Mouse (Mus musculus) large intestine, adult 2 months (tissue): ENCODE results near the gene Zfp609. TPM values are rescaled to one million over a fixed set of nuclear protein-coding genes. Genes with fewer than 3 reads are reported as not detected.
"Not testable (repeated sequence)": the region's sequence is repeated elsewhere in the genome, so short reads cannot be mapped to it uniquely, and the experiment has no call there.

Source experiments
- DNase-seq: peaks from one replicate; pipeline ENCODE4 v3.0.0-alpha.2; 2012; ENCODE audit warnings: low read depth, low spot score
- WGBS: fragments of 180-500 bp; shearing (Covaris S2); methylation state at CpG from one replicate; pipeline ENCODE4 v1.1.7; 2018; 5-methylcytosine and 5-hydroxymethylcytosine counted together
- polyA plus RNA-seq: library from polyadenylated mRNA; depleted of rRNA; stranded (reverse); fragments of >200 nt; gene quantifications from 2 replicates; pipeline ENCODE4 v1.2.3, GENCODE M21; 2012; rRNA removed

Gene Zfp609
- polyA plus RNA-seq, 1 experiment, result 4.6 TPM

- 89% methylated on average over 1 of the region's 1 CpGs for WGBS
- DNase-seq, result not testable (repeated sequence)
Measured at GRCm38 (mm10) chr9:65651957-65652356, 175.4 kb downstream of the Zfp609 start.

GRCm38 (mm10) chr9:65649997-65650396 lies 177.4 kb downstream of the Zfp609 start:
- no peak for DNase-seq

GRCm38 (mm10) chr9:65648730-65649129 lies 178.6 kb downstream of the Zfp609 start:
- 86% methylated on average over 13 of the region's 13 CpGs for WGBS
- no peak for DNase-seq

More at GRCm38 (mm10) chr9:65649997-65650396, 177.4 kb downstream of the Zfp609 start:
- 50% methylated on average over 1 of the region's 1 CpGs for WGBS

GRCm38 (mm10) chr9:65646782-65647181 lies 180.6 kb downstream of the Zfp609 start:
- no peak for DNase-seq
- 75% methylated on average over 2 of the region's 2 CpGs for WGBS

GRCm38 (mm10) chr9:65645984-65646383 lies 181.4 kb downstream of the Zfp609 start:
- no peak for DNase-seq
- 53% methylated on average over 3 of the region's 3 CpGs for WGBS

- 85% methylated on average over 4 of the region's 4 CpGs for WGBS
- DNase-seq, result no peak
Measured at GRCm38 (mm10) chr9:65644960-65645359, 182.4 kb downstream of the Zfp609 start.

- DNase-seq, result no peak
Measured at GRCm38 (mm10) chr9:65642546-65642945, 184.8 kb downstream of the Zfp609 start.

Other genes starting within 250 kb of the Zfp609 start
- 11.6 and 13.0 TPM in 2 replicates for gene Plekho2, start 247.5 kb downstream of the Zfp609 start, polyA plus RNA-seq
- gene Pif1, start 240.4 kb downstream of the Zfp609 start, polyA plus RNA-seq, result 4.6 and 5.5 TPM in 2 replicates
- 23.4 and 27.7 TPM in 2 replicates for gene Rbpms2, start 197.9 kb downstream of the Zfp609 start, polyA plus RNA-seq
- gene Oaz2, start 159.6 kb downstream of the Zfp609 start, polyA plus RNA-seq, result 36.6 and 41.7 TPM in 2 replicates
- gene Pclaf, start 62.7 kb upstream of the Zfp609 start, polyA plus RNA-seq, result 20.0 and 21.2 TPM in 2 replicates
- gene Trip4, start 81.2 kb upstream of the Zfp609 start, polyA plus RNA-seq, result 5.8 and 8.6 TPM in 2 replicates
- gene Csnk1g1, start 81.4 kb upstream of the Zfp609 start, polyA plus RNA-seq, result 4.1 and 7.6 TPM in 2 replicates
- 272 and 287 TPM in 2 replicates for gene Ppib, start 232.7 kb upstream of the Zfp609 start, polyA plus RNA-seq
- gene Snx22, start 242.2 kb upstream of the Zfp609 start, polyA plus RNA-seq, result 1.0 and 1.4 TPM in 2 replicates